Mouse (Mus musculus): ENCODE data around the gene Bach2.
A peak's percentile ranks its signal among the peaks of the same experiment; 100 is the strongest.

Gene Bach2

GRCm38 (mm10) chr4:32479801-32480700 is 241.4 kb downstream of the Bach2 start:
- DNase-seq (ENCODE audit: extremely low spot score, low read depth, low spot score): no peak

GRCm38 (mm10) chr4:32481366-32482055 is 242.9 kb downstream of the Bach2 start:
- no peak for DNase-seq (ENCODE audit: extremely low spot score, low read depth, low spot score)

- DNase-seq (ENCODE audit: extremely low spot score, low read depth, low spot score): no peak
These were observed 243.5 kb downstream of the Bach2 start for GRCm38 (mm10) chr4:32482138-32482537.

GRCm38 (mm10) chr4:32482936-32483335 is 244.3 kb downstream of the Bach2 start:
- peak; percentile 22 for DNase-seq (ENCODE audit: extremely low spot score, low read depth, low spot score)

GRCm38 (mm10) chr4:32485848-32486247 is 247.2 kb downstream of the Bach2 start:
- DNase-seq (ENCODE audit: extremely low spot score, low read depth, low spot score): no peak

GRCm38 (mm10) chr4:32486654-32487398 is 248.2 kb downstream of the Bach2 start:
- no peak for DNase-seq (ENCODE audit: extremely low spot score, low read depth, low spot score)

GRCm38 (mm10) chr4:32489186-32489585 is 250.6 kb downstream of the Bach2 start:
- DNase-seq (ENCODE audit: extremely low spot score, low read depth, low spot score): no peak

GRCm38 (mm10) chr4:32491176-32491575 is 252.6 kb downstream of the Bach2 start:
- DNase-seq (ENCODE audit: extremely low spot score, low read depth, low spot score): no peak

GRCm38 (mm10) chr4:32492834-32493233 is 254.2 kb downstream of the Bach2 start:
- DNase-seq (ENCODE audit: extremely low spot score, low read depth, low spot score): no peak

GRCm38 (mm10) chr4:32501780-32502179 is 263.2 kb downstream of the Bach2 start:
- no peak for DNase-seq (ENCODE audit: extremely low spot score, low read depth, low spot score)

GRCm38 (mm10) chr4:32502181-32502580 is 263.6 kb downstream of the Bach2 start:
- DNase-seq (ENCODE audit: extremely low spot score, low read depth, low spot score): no peak

- DNase-seq (ENCODE audit: extremely low spot score, low read depth, low spot score): no peak
These were observed 265.6 kb downstream of the Bach2 start for GRCm38 (mm10) chr4:32504236-32504635.

- DNase-seq (ENCODE audit: extremely low spot score, low read depth, low spot score): no peak
These were observed 267.8 kb downstream of the Bach2 start for GRCm38 (mm10) chr4:32506306-32506808.

GRCm38 (mm10) chr4:32507041-32507440 is 268.4 kb downstream of the Bach2 start:
- DNase-seq (ENCODE audit: extremely low spot score, low read depth, low spot score): no peak

GRCm38 (mm10) chr4:32508572-32508971 is 270.0 kb downstream of the Bach2 start:
- no peak for DNase-seq (ENCODE audit: extremely low spot score, low read depth, low spot score)

GRCm38 (mm10) chr4:32508996-32509395 is 270.4 kb downstream of the Bach2 start:
- no peak for DNase-seq (ENCODE audit: extremely low spot score, low read depth, low spot score)

- DNase-seq (ENCODE audit: extremely low spot score, low read depth, low spot score): no peak
These were observed 271.4 kb downstream of the Bach2 start for GRCm38 (mm10) chr4:32509832-32510612.

GRCm38 (mm10) chr4:32510940-32511339 is 272.3 kb downstream of the Bach2 start:
- no peak for DNase-seq (ENCODE audit: extremely low spot score, low read depth, low spot score)

- no peak for DNase-seq (ENCODE audit: extremely low spot score, low read depth, low spot score)
These were observed 277.5 kb downstream of the Bach2 start for GRCm38 (mm10) chr4:32516126-32516525.

GRCm38 (mm10) chr4:32518842-32519578 is 280.4 kb downstream of the Bach2 start:
- DNase-seq (ENCODE audit: extremely low spot score, low read depth, low spot score): no peak

All from hindlimb bud, embryonic 11.5 days (tissue).